Mouse (Mus musculus) megakaryocyte, embryonic 14.5 days (primary cell): ENCODE measurements around the gene Marf1.

Experiments
- FLI1 ChIP-seq: IDR thresholded peaks from 2 replicates; pipeline ENCODE4 v1.6.1; 2012; ENCODE audit warnings: low read length, inconsistent platforms, mixed read lengths
- GATA1 ChIP-seq: IDR thresholded peaks from 3 replicates; pipeline ENCODE4 v1.6.1; 2012; ENCODE audit warnings: mixed read lengths, low read length, inconsistent platforms, borderline replicate concordance

- TF ChIP-seq GATA1 (no peak), FLI1 (no peak)
These were observed 52.2 kb downstream of the Marf1 start for GRCm38 (mm10) chr16:14110922-14111321.
